Mouse (Mus musculus) embryonic facial prominence, embryonic 15.5 days (tissue): ENCODE data around the gene Gzmk. TPM values are rescaled to one million over a fixed set of nuclear protein-coding genes. Genes with fewer than 3 reads are reported as not detected.
"Not testable (repeated sequence)": the region's sequence is repeated elsewhere in the genome, so short reads cannot be mapped to it uniquely, and the experiment has no call there.

Experiments used
- ATAC-seq: fragments of 200-750 bp; cut with Nextera tagmentation; 2 replicates; pipeline ENCODE4 v1.8.0; 2017; ENCODE audit warnings: low read depth, moderate TSS enrichment; ENCODE audit not compliant: insufficient number of reproducible peaks, low FRiP score, low TSS enrichment
- H3K27ac ChIP-seq: fragments of 300-500 bp; sonication (generic); replicated peaks from 2 replicates; pipeline ENCODE4 v1.5.1; 2015; ENCODE audit warnings: mild to moderate bottlenecking, inconsistent platforms
- H3K27me3 ChIP-seq: fragments of 300-500 bp; sonication (generic); 2 replicates; pipeline ENCODE4 v1.6.1; 2015; ENCODE audit warnings: inconsistent platforms
- H3K36me3 ChIP-seq: fragments of 300-500 bp; sonication (generic); 2 replicates; pipeline ENCODE4 v1.6.1; 2015; ENCODE audit warnings: mild to moderate bottlenecking, inconsistent platforms
- H3K4me1 ChIP-seq: fragments of 300-500 bp; sonication (generic); 2 replicates; pipeline ENCODE4 v1.6.1; 2015; ENCODE audit warnings: inconsistent platforms
- H3K4me2 ChIP-seq: fragments of 300-500 bp; sonication (generic); replicated peaks from 2 replicates; pipeline ENCODE4 v1.6.1; 2015; ENCODE audit warnings: mild to moderate bottlenecking, inconsistent platforms
- H3K4me3 ChIP-seq: fragments of 300-500 bp; sonication (generic); replicated peaks from 2 replicates; pipeline ENCODE4 v1.5.1; 2015; ENCODE audit warnings: mild to moderate bottlenecking, inconsistent platforms
- H3K9ac ChIP-seq: fragments of 300-500 bp; sonication (generic); 2 replicates; pipeline ENCODE4 v1.6.1; 2015; ENCODE audit warnings: inconsistent platforms
- H3K9me3 ChIP-seq: fragments of 300-500 bp; sonication (generic); replicated peaks from 2 replicates; pipeline ENCODE4 v1.6.1; 2016; ENCODE audit warnings: inconsistent platforms
- WGBS: fragments of 180-500 bp; shearing (Covaris S2); methylation state at CpG from one replicate; pipeline ENCODE4 v1.1.7; 2015; 5-methylcytosine and 5-hydroxymethylcytosine counted together
- polyA plus RNA-seq: library from polyadenylated mRNA; unstranded; fragments of >200 nt; fragmentation: Nextera tagmentation; extraction: Ambion mirVana; gene quantifications from 2 replicates; pipeline ENCODE4 v1.2.1, GENCODE M21; 2015

Gene Gzmk
- not detected in 2 replicates for polyA plus RNA-seq

DNA sequence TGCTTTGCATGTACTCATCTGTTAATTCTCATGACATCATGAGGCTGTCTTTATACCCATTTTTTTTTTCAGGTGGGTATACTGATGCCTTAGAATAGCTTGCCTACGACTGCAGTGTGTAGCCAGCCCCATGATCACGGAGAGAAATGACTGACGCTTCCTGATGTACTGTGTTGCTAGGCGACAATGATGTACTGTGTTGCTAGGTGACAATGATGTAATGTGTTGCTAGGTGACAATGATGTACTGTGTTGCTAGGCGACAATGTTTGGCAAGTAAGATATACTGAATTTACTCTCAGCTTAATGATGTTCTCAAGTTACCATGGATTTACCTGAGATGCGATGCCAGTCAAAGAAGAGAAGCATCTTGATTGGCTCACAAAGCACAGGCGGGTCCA, at the start of gene Gzmk:
Gene Gzmk (minus strand): TSS at position 98 of the 400 bp plus-strand sequence.
- WGBS: 59% methylated on average over 7 of the region's 7 CpGs
- H3K4me3 ChIP-seq: no peak within 1 kb of the TSS

GRCm38 (mm10) chr13:113271189-113271588, 45.5 kb upstream of the Gzmk start:
- Histone ChIP-seq H3K36me3 (no peaks in the 10 kb centered on the region), H3K27me3 (no peaks in the 10 kb centered on the region), H3K4me2 (no peak overlapping the region), H3K4me3 (no peak overlapping the region), H3K27ac (no peak overlapping the region), H3K9me3 (no peaks in the 10 kb centered on the region), H3K4me1 (no peaks in the 10 kb centered on the region), H3K9ac (no peak overlapping the region)
- no peak for ATAC-seq
- 87% methylated on average over 8 of the region's 8 CpGs for WGBS

More for the DNA sequence above, at the start of gene Gzmk:
- Histone ChIP-seq H3K9ac (no peak within 1 kb of the TSS), H3K27ac (no peak within 1 kb of the TSS), H3K4me2 (no peak within 1 kb of the TSS), H3K9me3 (no peaks in the 10 kb centered on the region), H3K36me3 (no peaks in the 10 kb centered on the region), H3K27me3 (no peaks in the 10 kb centered on the region), H3K4me1 (peaks cover 10% of the 10 kb centered on the region)
- no peak for ATAC-seq

DNA sequence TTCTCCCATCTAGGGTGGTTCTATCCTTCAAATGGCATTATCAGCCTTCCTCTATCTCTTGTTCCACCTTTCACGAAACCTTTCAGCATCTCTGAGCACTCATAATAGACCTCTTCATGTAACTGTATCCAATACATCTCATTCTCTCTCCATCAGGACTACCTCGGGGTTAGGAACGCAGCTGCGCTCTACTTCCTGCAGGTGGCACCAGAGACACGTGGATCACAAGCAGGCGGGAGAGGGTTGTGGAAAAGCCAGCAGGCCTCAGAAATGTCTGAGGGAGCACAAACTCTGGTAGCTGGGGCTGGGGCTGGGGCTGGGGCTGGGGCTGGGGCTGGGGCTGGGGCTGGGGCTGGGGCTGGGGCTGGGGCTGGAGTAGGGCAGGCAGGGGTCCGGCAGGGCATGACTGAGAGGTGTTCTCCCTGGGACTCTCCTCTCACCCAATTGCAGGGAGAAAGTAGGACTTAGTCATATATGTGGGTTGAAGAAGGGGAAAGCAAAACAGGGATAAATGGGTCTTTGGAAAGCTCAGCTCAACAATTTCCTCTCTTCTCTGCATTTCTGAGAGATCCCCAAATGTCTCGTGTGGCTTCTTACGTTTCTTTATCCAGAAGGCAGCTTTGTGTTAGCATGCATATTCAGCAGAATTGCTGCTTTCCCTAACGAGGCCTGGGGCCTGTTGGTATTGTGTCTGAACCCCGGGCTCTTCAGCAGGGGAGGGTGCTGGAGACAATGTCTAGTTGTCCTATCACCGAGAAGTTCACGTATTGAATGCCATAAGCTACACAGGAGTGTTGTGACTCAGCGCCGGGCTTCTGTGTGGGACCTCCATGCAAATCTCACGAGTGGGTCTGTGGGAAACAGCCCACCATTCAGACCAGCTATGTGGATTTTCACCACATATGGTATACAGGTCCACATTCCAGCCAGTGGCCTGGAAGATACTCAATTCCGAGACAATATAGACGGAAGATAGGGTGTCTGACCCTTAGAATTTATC, 44.4 kb upstream of the Gzmk start:
- no peaks in the 10 kb centered on the region for H3K27me3 ChIP-seq
- no peaks in the 10 kb centered on the region for H3K4me1 ChIP-seq
- H3K27ac ChIP-seq: no peak overlapping the region
- no peak overlapping the region for H3K4me3 ChIP-seq
- ATAC-seq: peak; percentile 69
- no peaks in the 10 kb centered on the region for H3K9me3 ChIP-seq
- no peak overlapping the region for H3K9ac ChIP-seq
- WGBS: 48% methylated on average over 18 of the region's 18 CpGs
- no peaks in the 10 kb centered on the region for H3K36me3 ChIP-seq
- no peak overlapping the region for H3K4me2 ChIP-seq

- Histone ChIP-seq H3K36me3 (no peaks in the 10 kb centered on the region), H3K4me2 (no peak overlapping the region), H3K9me3 (no peaks in the 10 kb centered on the region), H3K4me3 (no peak overlapping the region), H3K27me3 (0 out of 2 replicates have a peak, but pooled peaks cover 3% of the 10 kb centered on the region), H3K4me1 (peaks cover 5% of the 10 kb centered on the region; the same call in 1 of the 2 replicates), H3K27ac (no peak overlapping the region), H3K9ac (no peak overlapping the region)
- 75% methylated on average over 3 of the region's 3 CpGs for WGBS
- no peak for ATAC-seq
Measured at GRCm38 (mm10) chr13:113267204-113267603, 41.5 kb upstream of the Gzmk start.

DNA sequence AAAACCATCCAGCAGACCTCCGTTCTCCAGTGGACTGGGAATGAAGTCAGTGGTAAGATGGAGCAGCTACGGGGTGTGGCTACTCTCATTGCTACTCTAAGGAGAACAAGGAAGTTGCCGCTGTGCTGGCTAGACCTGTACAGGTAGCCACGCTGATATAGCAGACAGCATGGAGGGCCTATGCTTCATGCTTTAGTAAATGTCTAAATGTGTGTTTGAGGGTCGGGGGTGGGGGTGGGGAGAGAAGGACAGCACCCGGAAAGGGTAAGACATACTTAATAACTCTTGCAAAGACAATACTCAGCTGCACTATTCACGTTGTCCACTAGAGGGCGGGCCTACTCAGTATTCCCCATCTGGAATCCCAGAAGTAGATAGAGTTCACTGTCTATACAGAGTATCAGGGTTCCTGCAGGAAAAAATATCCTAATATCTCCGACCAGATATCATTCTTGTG, 40.8 kb upstream of the Gzmk start:
- 0 out of 2 replicates have a peak overlapping the region, but pooled peaks have one; percentile 15 for H3K4me2 ChIP-seq
- 30% methylated on average over 9 of the region's 9 CpGs for WGBS
- H3K9ac ChIP-seq: no peak overlapping the region
- H3K27me3 ChIP-seq: 0 out of 2 replicates have a peak, but pooled peaks cover 3% of the 10 kb centered on the region
- no peak overlapping the region for H3K27ac ChIP-seq
- H3K9me3 ChIP-seq: no peaks in the 10 kb centered on the region
- no peak overlapping the region for H3K4me3 ChIP-seq
- no peak for ATAC-seq
- H3K36me3 ChIP-seq: no peaks in the 10 kb centered on the region
- peaks cover 5% of the 10 kb centered on the region; the same call in 1 of the 2 replicates for H3K4me1 ChIP-seq

DNA sequence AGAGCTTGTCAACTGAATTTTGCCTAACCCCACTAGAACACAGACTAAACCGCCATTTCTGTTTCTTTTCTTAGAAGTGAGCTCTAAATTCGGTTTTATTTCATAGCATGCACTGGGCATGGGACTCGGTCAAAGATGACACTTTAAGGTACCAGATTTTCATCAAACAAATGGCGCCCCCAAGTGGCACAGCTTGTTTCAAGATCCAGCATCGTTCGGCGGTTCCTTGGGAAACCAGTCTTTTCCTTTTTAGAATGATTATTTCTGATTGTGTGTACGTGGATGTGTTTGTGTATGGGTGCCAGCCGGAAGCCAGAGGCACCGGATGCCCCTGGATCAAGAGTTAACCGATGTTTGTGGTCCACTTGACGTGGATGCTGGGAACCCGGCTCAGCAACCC, 39.5 kb upstream of the Gzmk start:
- Histone ChIP-seq H3K4me3 (no peak overlapping the region), H3K9ac (no peak overlapping the region), H3K4me1 (peaks cover 5% of the 10 kb centered on the region; the same call in 1 of the 2 replicates), H3K27me3 (0 out of 2 replicates have a peak, but pooled peaks cover 3% of the 10 kb centered on the region), H3K4me2 (no peak overlapping the region), H3K36me3 (no peaks in the 10 kb centered on the region), H3K27ac (no peak overlapping the region), H3K9me3 (no peaks in the 10 kb centered on the region)
- ATAC-seq: no peak
- WGBS: 23% methylated on average over 13 of the region's 13 CpGs

GRCm38 (mm10) chr13:113262822-113263221, 37.1 kb upstream of the Gzmk start:
- Histone ChIP-seq H3K4me1 (peaks cover 5% of the 10 kb centered on the region; the same call in 1 of the 2 replicates), H3K36me3 (no peaks in the 10 kb centered on the region), H3K27ac (no peak overlapping the region), H3K4me3 (no peak overlapping the region), H3K9me3 (no peaks in the 10 kb centered on the region), H3K27me3 (0 out of 2 replicates have a peak, but pooled peaks cover 3% of the 10 kb centered on the region), H3K9ac (no peak overlapping the region), H3K4me2 (no peak overlapping the region)
- WGBS: 46% methylated on average over 12 of the region's 12 CpGs
- ATAC-seq: no peak

GRCm38 (mm10) chr13:113259237-113259636, 33.5 kb upstream of the Gzmk start:
- Histone ChIP-seq H3K4me1 (peaks cover 5% of the 10 kb centered on the region; the same call in 1 of the 2 replicates), H3K27ac (no peak overlapping the region), H3K36me3 (no peaks in the 10 kb centered on the region), H3K27me3 (no peaks in the 10 kb centered on the region), H3K4me3 (no peak overlapping the region), H3K9me3 (no peaks in the 10 kb centered on the region), H3K9ac (no peak overlapping the region), H3K4me2 (no peak overlapping the region)
- ATAC-seq: no peak
- WGBS: 89% methylated on average over 5 of the region's 5 CpGs

DNA sequence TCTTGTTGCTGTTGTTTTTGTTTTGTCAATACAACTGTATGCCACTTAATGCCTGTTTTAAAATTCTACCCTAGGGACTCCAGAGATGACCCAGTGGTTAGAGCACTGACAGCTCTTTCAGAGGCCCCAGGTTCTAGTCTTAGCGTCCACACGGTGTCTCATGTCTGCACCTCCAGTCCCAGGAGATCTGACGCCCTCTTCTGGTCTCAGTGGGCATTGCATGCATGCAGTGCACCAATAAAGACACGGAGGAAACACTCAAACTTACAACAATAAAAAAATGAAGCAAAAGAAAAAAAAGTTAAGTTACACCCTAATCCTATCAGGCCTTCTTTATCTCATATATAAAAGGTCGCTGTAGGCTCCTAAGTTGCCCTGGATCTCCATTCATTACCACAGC, 31.5 kb upstream of the Gzmk start:
- ATAC-seq: no peak
- Histone ChIP-seq H3K4me2 (no peak overlapping the region), H3K4me1 (no peaks in the 10 kb centered on the region), H3K36me3 (no peaks in the 10 kb centered on the region), H3K9me3 (no peaks in the 10 kb centered on the region), H3K4me3 (no peak overlapping the region), H3K27ac (no peak overlapping the region), H3K9ac (no peak overlapping the region), H3K27me3 (no peaks in the 10 kb centered on the region)
- WGBS: 38% methylated on average over 5 of the region's 5 CpGs

- no peaks in the 10 kb centered on the region for H3K36me3 ChIP-seq
- H3K4me1 ChIP-seq: no peaks in the 10 kb centered on the region
- WGBS: 93% methylated on average over 2 of the region's 2 CpGs
- no peak overlapping the region for H3K27ac ChIP-seq
- no peaks in the 10 kb centered on the region for H3K9me3 ChIP-seq
- H3K4me2 ChIP-seq: no peak overlapping the region
- no peak for ATAC-seq
- H3K4me3 ChIP-seq: no peak overlapping the region
- H3K9ac ChIP-seq: no peak overlapping the region
- H3K27me3 ChIP-seq: no peaks in the 10 kb centered on the region
Measured at GRCm38 (mm10) chr13:113256766-113257165, 31.1 kb upstream of the Gzmk start.

DNA sequence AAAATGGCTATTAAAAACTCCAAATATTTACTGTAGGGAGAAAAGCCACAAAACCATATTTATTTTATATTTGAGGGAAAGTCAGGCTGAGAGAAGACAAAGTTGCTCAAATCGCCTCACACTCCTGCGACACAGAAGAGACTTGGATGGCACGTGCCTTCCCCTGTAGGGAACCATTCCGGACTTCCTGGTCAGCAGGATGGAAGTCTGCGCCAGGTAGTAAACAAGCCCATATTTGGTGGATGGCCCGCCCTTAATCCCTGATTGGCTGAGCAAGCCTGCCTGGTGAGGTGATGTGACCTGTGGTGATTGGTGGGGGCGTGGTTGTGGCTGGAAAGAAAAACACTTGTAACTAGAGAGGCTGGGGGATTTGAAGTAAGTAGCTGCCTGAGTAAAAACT, 26.9 kb upstream of the Gzmk start:
- not testable (repeated sequence) for H3K36me3 ChIP-seq, H3K4me1 ChIP-seq, H3K4me3 ChIP-seq, H3K4me2 ChIP-seq, H3K9me3 ChIP-seq, H3K27me3 ChIP-seq, H3K9ac ChIP-seq, ATAC-seq, H3K27ac ChIP-seq
- 76% methylated on average over 7 of the region's 7 CpGs for WGBS
